Mouse (Mus musculus): ENCODE measurements around the gene Rasal1. TPM values are rescaled to one million over a fixed set of nuclear protein-coding genes. Genes with fewer than 3 reads are reported as not detected.

The Rasal1 gene
- polyA plus RNA-seq, 1 experiment from 2014 or later: 0.06 TPM

- Histone ChIP-seq H3K9me3 (replicated peaks) (0 out of 2 replicates have a peak, but pooled peaks cover 4% of the 10 kb centered on the region), H3K27me3 (no peaks in the 10 kb centered on the region), H3K27ac (no peak overlapping the region), H3K4me2 (replicated peaks) (peak overlapping the region; percentile 91), H3K4me1 (peaks cover 18% of the 10 kb centered on the region), H3K9ac (peak overlapping the region; percentile 48; the same call in 1 of the 2 replicates), H3K4me3 (no peak overlapping the region), H3K36me3 (peaks cover 19% of the 10 kb centered on the region; the same call in 1 of the 2 replicates)
- no peak for ATAC-seq (ENCODE audit: low FRiP score)
- 94% methylated on average over 5 of the region's 5 CpGs for WGBS
Measured at GRCm38 (mm10) chr5:120610906-120611305, 37.7 kb upstream of the Rasal1 start.

GRCm38 (mm10) chr5:120611416-120611815 lies 37.2 kb upstream of the Rasal1 start:
- H3K4me1 ChIP-seq: peaks cover 18% of the 10 kb centered on the region
- peaks cover 19% of the 10 kb centered on the region; the same call in 1 of the 2 replicates for H3K36me3 ChIP-seq
- H3K9ac ChIP-seq: peak overlapping the region; percentile 48
- no peak for ATAC-seq (ENCODE audit: low FRiP score)
- H3K27me3 ChIP-seq: no peaks in the 10 kb centered on the region
- H3K9me3 ChIP-seq (replicated peaks): 0 out of 2 replicates have a peak, but pooled peaks cover 4% of the 10 kb centered on the region
- H3K4me2 ChIP-seq (replicated peaks): peak overlapping the region; percentile 91
- peak overlapping the region; percentile 64 for H3K4me3 ChIP-seq
- H3K27ac ChIP-seq: no peak overlapping the region
- WGBS: 55% methylated on average over 8 of the region's 8 CpGs

- Histone ChIP-seq H3K4me3 (peak within 1 kb of the TSS; percentile 64), H3K4me1 (peaks cover 18% of the 10 kb centered on the region), H3K9ac (peak within 1 kb of the TSS; percentile 66), H3K9me3 (replicated peaks) (0 out of 2 replicates have a peak, but pooled peaks cover 4% of the 10 kb centered on the region), H3K27ac (peak within 1 kb of the TSS; percentile 76), H3K36me3 (peaks cover 27% of the 10 kb centered on the region), H3K27me3 (no peaks in the 10 kb centered on the region), H3K4me2 (replicated peaks) (peak within 1 kb of the TSS; percentile 91)
- peak; percentile 88 for ATAC-seq (ENCODE audit: low FRiP score)
- WGBS: under 1% methylated on average over 22 of the region's 22 CpGs
Measured at GRCm38 (mm10) chr5:120612442-120612821, 36.2 kb upstream of the Rasal1 start, which contains the start of the genes Rita1 and Ddx54. Gene Rita1 (minus strand): TSS chr5:120612589. Gene Ddx54 (plus strand): TSS chr5:120612739.

GRCm38 (mm10) chr5:120612822-120613604 lies 35.6 kb upstream of the Rasal1 start:
- WGBS: under 1% methylated on average over 69 of the region's 69 CpGs
- Histone ChIP-seq H3K4me1 (peaks cover 18% of the 10 kb centered on the region), H3K9me3 (replicated peaks) (0 out of 2 replicates have a peak, but pooled peaks cover 4% of the 10 kb centered on the region), H3K36me3 (peaks cover 30% of the 10 kb centered on the region), H3K9ac (peak overlapping the region; percentile 66), H3K4me3 (peak overlapping the region; percentile 64), H3K27ac (peak overlapping the region; percentile 76), H3K27me3 (no peaks in the 10 kb centered on the region), H3K4me2 (replicated peaks) (peak overlapping the region; percentile 91)
- ATAC-seq (ENCODE audit: low FRiP score): peak; percentile 94

- peaks cover 52% of the 10 kb centered on the region for H3K36me3 ChIP-seq
- 0 out of 2 replicates have a peak, but pooled peaks cover 4% of the 10 kb centered on the region for H3K9me3 ChIP-seq (replicated peaks)
- H3K27ac ChIP-seq: no peak overlapping the region
- no peak for ATAC-seq (ENCODE audit: low FRiP score)
- H3K4me1 ChIP-seq: peaks cover 19% of the 10 kb centered on the region
- no peak overlapping the region for H3K9ac ChIP-seq
- 98% methylated on average over 4 of the region's 4 CpGs for WGBS
- H3K4me3 ChIP-seq: no peak overlapping the region
- no peaks in the 10 kb centered on the region for H3K27me3 ChIP-seq
- no peak overlapping the region for H3K4me2 ChIP-seq (replicated peaks)
Measured at GRCm38 (mm10) chr5:120615903-120616302, 32.7 kb upstream of the Rasal1 start.

GRCm38 (mm10) chr5:120618778-120619177 lies 29.8 kb upstream of the Rasal1 start:
- ATAC-seq (ENCODE audit: low FRiP score): no peak
- Histone ChIP-seq H3K4me3 (no peak overlapping the region), H3K9me3 (replicated peaks) (0 out of 2 replicates have a peak, but pooled peaks cover 4% of the 10 kb centered on the region), H3K4me2 (replicated peaks) (no peak overlapping the region), H3K9ac (no peak overlapping the region), H3K36me3 (peaks cover 80% of the 10 kb centered on the region), H3K4me1 (peaks cover 11% of the 10 kb centered on the region), H3K27ac (no peak overlapping the region), H3K27me3 (no peaks in the 10 kb centered on the region)
- 84% methylated on average over 12 of the region's 12 CpGs for WGBS

GRCm38 (mm10) chr5:120619201-120619600 lies 29.4 kb upstream of the Rasal1 start:
- no peak overlapping the region for H3K9ac ChIP-seq
- 18% methylated on average over 5 of the region's 5 CpGs for WGBS
- ATAC-seq (ENCODE audit: low FRiP score): no peak
- H3K9me3 ChIP-seq (replicated peaks): 0 out of 2 replicates have a peak, but pooled peaks cover 4% of the 10 kb centered on the region
- H3K27ac ChIP-seq: no peak overlapping the region
- H3K27me3 ChIP-seq: no peaks in the 10 kb centered on the region
- no peak overlapping the region for H3K4me3 ChIP-seq
- no peak overlapping the region for H3K4me2 ChIP-seq (replicated peaks)
- peaks cover 85% of the 10 kb centered on the region for H3K36me3 ChIP-seq
- H3K4me1 ChIP-seq: peaks cover 7% of the 10 kb centered on the region

GRCm38 (mm10) chr5:120620375-120621077 lies 28.1 kb upstream of the Rasal1 start:
- no peak overlapping the region for H3K9ac ChIP-seq
- H3K4me2 ChIP-seq (replicated peaks): no peak overlapping the region
- H3K27ac ChIP-seq: no peak overlapping the region
- WGBS: 69% methylated on average over 18 of the region's 18 CpGs
- H3K27me3 ChIP-seq: no peaks in the 10 kb centered on the region
- peak; percentile 32; the same call in 1 of the 2 replicates for ATAC-seq (ENCODE audit: low FRiP score)
- H3K9me3 ChIP-seq (replicated peaks): 0 out of 2 replicates have a peak, but pooled peaks cover 4% of the 10 kb centered on the region
- peaks cover 7% of the 10 kb centered on the region; the same call in 1 of the 2 replicates for H3K4me1 ChIP-seq
- H3K36me3 ChIP-seq: peaks cover 89% of the 10 kb centered on the region
- H3K4me3 ChIP-seq: no peak overlapping the region

GRCm38 (mm10) chr5:120621078-120621765 lies 27.4 kb upstream of the Rasal1 start:
- H3K9ac ChIP-seq: no peak overlapping the region; the same call in 1 of the 2 replicates
- H3K4me2 ChIP-seq (replicated peaks): no peak overlapping the region
- H3K27ac ChIP-seq: no peak overlapping the region
- no peak overlapping the region for H3K4me3 ChIP-seq
- 95% methylated on average over 23 of the region's 23 CpGs for WGBS
- H3K9me3 ChIP-seq (replicated peaks): no peaks in the 10 kb centered on the region
- ATAC-seq (ENCODE audit: low FRiP score): no peak
- peaks cover 7% of the 10 kb centered on the region; the same call in 1 of the 2 replicates for H3K4me1 ChIP-seq
- no peaks in the 10 kb centered on the region for H3K27me3 ChIP-seq
- peaks cover 95% of the 10 kb centered on the region for H3K36me3 ChIP-seq

- no peak overlapping the region; the same call in 1 of the 2 replicates for H3K9ac ChIP-seq
- H3K4me2 ChIP-seq (replicated peaks): no peak overlapping the region
- WGBS: 93% methylated on average over 10 of the region's 10 CpGs
- H3K27me3 ChIP-seq: no peaks in the 10 kb centered on the region
- H3K36me3 ChIP-seq: peaks cover 99% of the 10 kb centered on the region
- H3K27ac ChIP-seq: no peak overlapping the region
- no peaks in the 10 kb centered on the region for H3K9me3 ChIP-seq (replicated peaks)
- peaks cover 7% of the 10 kb centered on the region; the same call in 1 of the 2 replicates for H3K4me1 ChIP-seq
- H3K4me3 ChIP-seq: no peak overlapping the region
- ATAC-seq (ENCODE audit: low FRiP score): no peak
Measured at GRCm38 (mm10) chr5:120621846-120622197, 26.8 kb upstream of the Rasal1 start.

GRCm38 (mm10) chr5:120622198-120622851 lies 26.3 kb upstream of the Rasal1 start:
- ATAC-seq (ENCODE audit: low FRiP score): no peak
- Histone ChIP-seq H3K27me3 (no peaks in the 10 kb centered on the region), H3K27ac (no peak overlapping the region), H3K36me3 (peaks cover 99% of the 10 kb centered on the region), H3K9me3 (replicated peaks) (no peaks in the 10 kb centered on the region), H3K4me2 (replicated peaks) (no peak overlapping the region), H3K4me3 (no peak overlapping the region), H3K9ac (no peak overlapping the region), H3K4me1 (peaks cover 7% of the 10 kb centered on the region; the same call in 1 of the 2 replicates)
- WGBS: 75% methylated on average over 5 of the region's 5 CpGs

Measured in hindbrain, embryonic 12.5 days (tissue).